Mouse (Mus musculus) liver, adult 2 months (tissue): ENCODE data around the gene Tnrc6a. TPM values are rescaled to one million over a fixed set of nuclear protein-coding genes. Genes with fewer than 3 reads are reported as not detected.

Experiments used
- DNase-seq: peaks from one replicate; pipeline ENCODE4 v3.0.0-alpha.2; 2011; ENCODE audit warnings: low read depth, low spot score; ENCODE audit errors: extremely low read depth
- H3K27ac ChIP-seq: fragments of 200-500 bp; replicated peaks from 2 replicates; pipeline ENCODE4 v1.5.1; 2012; ENCODE audit warnings: low read depth, mild to moderate bottlenecking, control low read depth, inconsistent platforms, low read length; ENCODE audit not compliant: insufficient read depth
- H3K27me3 ChIP-seq: fragments of 200-500 bp; 2 replicates; pipeline ENCODE4 v1.6.1; 2012; ENCODE audit warnings: mild to moderate bottlenecking, moderate library complexity, low read length, inconsistent platforms; ENCODE audit not compliant: control insufficient read depth, insufficient read depth
- H3K36me3 ChIP-seq: fragments of 200-500 bp; 2 replicates; pipeline ENCODE4 v1.6.1; 2012; ENCODE audit warnings: low read length, inconsistent platforms; ENCODE audit not compliant: control insufficient read depth, insufficient read depth
- H3K4me1 ChIP-seq: fragments of 200-500 bp; 2 replicates; pipeline ENCODE4 v1.6.1; 2011; ENCODE audit warnings: low read length; ENCODE audit not compliant: control insufficient read depth, insufficient read depth
- H3K4me3 ChIP-seq: fragments of 200-500 bp; 2 replicates; pipeline ENCODE4 v1.5.1; 2011; ENCODE audit warnings: low read depth, mild to moderate bottlenecking, control low read depth, low read length, moderate library complexity; ENCODE audit not compliant: insufficient read depth
- H3K79me2 ChIP-seq: fragments of 200-500 bp; 2 replicates; pipeline ENCODE4 v1.6.1; 2012; ENCODE audit warnings: inconsistent platforms, mild to moderate bottlenecking, low read length, moderate library complexity; ENCODE audit not compliant: control insufficient read depth, insufficient read depth
- H3K9ac ChIP-seq: fragments of 200-500 bp; 2 replicates; pipeline ENCODE4 v1.6.1; 2012; ENCODE audit warnings: low read depth, mild to moderate bottlenecking, control low read depth, inconsistent platforms, low read length
- CTCF ChIP-seq: fragments of 200-500 bp; IDR thresholded peaks from 2 replicates; pipeline ENCODE4 v1.5.1; 2011; ENCODE audit warnings: low read depth, low read length, control low read depth
- POLR2A ChIP-seq: fragments of 200-500 bp; IDR thresholded peaks from 2 replicates; pipeline ENCODE4 v1.6.1; 2011; ENCODE audit warnings: low read length, control low read depth; ENCODE audit not compliant: insufficient read depth; ENCODE audit errors: extremely low read depth
- WGBS: fragments of 180-500 bp; shearing (Covaris S2); methylation state at CpG from one replicate; pipeline ENCODE4 v1.1.7; 2018; 5-methylcytosine and 5-hydroxymethylcytosine counted together
- polyA plus RNA-seq: library from polyadenylated mRNA; depleted of rRNA; stranded (reverse); fragments of >200 nt; gene quantifications from 2 replicates; pipeline ENCODE4 v1.2.3, GENCODE M21; 2012
- total RNA-seq: library from RNA; depleted of rRNA; stranded (reverse); fragments of >200 nt; gene quantifications from 2 replicates; pipeline ENCODE4 v1.2.3, GENCODE M21; 2014

The Tnrc6a gene
- total and polyA plus RNA-seq, 2 experiments: 22.1 to 29.7 TPM

GRCm38 (mm10) chr7:123127301-123127700 is 3.6 kb downstream of the Tnrc6a start:
- Histone ChIP-seq H3K27me3 (no peaks in the 10 kb centered on the region), H3K9ac (no peak overlapping the region), H3K27ac (no peak overlapping the region), H3K4me3 (no peak overlapping the region), H3K36me3 (peaks cover 19% of the 10 kb centered on the region), H3K79me2 (peaks cover 37% of the 10 kb centered on the region), H3K4me1 (peaks cover 40% of the 10 kb centered on the region)
- 50% methylated on average over 1 of the region's 1 CpGs for WGBS
- no peak for DNase-seq
- no peak for TF ChIP-seq CTCF
- TF ChIP-seq POLR2A: no peak

- peak; percentile 63 for DNase-seq
- Histone ChIP-seq H3K27me3 (no peaks in the 10 kb centered on the region), H3K4me3 (no peak overlapping the region), H3K27ac (no peak overlapping the region), H3K4me1 (peaks cover 46% of the 10 kb centered on the region), H3K9ac (no peak overlapping the region), H3K79me2 (peaks cover 42% of the 10 kb centered on the region), H3K36me3 (peaks cover 19% of the 10 kb centered on the region)
- no peak for TF ChIP-seq CTCF
- TF ChIP-seq POLR2A: no peak
- WGBS: 9% methylated on average over 1 of the region's 1 CpGs
Observed at GRCm38 (mm10) chr7:123127981-123128380, 4.3 kb downstream of the Tnrc6a start.

- Histone ChIP-seq H3K4me1 (peaks cover 51% of the 10 kb centered on the region), H3K36me3 (peaks cover 19% of the 10 kb centered on the region), H3K4me3 (no peak overlapping the region), H3K27me3 (no peaks in the 10 kb centered on the region), H3K9ac (no peak overlapping the region), H3K27ac (no peak overlapping the region; the same call in 1 of the 2 replicates), H3K79me2 (peaks cover 43% of the 10 kb centered on the region)
- WGBS: 74% methylated on average over 2 of the region's 2 CpGs
- DNase-seq: no peak
- TF ChIP-seq CTCF: no peak
- no peak for TF ChIP-seq POLR2A
Observed at GRCm38 (mm10) chr7:123129061-123129460, 5.4 kb downstream of the Tnrc6a start.

DNA sequence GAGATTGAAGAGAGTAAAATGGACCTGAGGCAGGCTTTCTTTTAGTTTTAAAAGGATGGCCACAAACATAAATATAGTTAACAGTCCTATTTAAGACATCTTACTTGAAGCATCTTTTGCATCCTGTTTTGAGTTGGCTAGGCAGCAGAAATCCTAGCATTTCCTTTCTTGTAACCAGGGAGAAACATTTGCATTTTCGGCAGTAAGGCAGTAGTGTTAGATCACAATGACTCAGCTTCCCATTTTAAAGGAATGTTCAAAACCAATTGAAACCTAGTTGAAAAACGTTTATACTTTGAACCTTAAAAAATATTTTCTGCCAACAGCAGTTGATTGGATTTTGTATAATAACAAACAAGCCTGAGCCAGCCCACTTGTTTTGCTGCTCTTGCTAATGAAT is 6.5 kb downstream of the Tnrc6a start:
- 3% methylated on average over 2 of the region's 2 CpGs for WGBS
- no peak for TF ChIP-seq POLR2A
- no peak for TF ChIP-seq CTCF

DNA sequence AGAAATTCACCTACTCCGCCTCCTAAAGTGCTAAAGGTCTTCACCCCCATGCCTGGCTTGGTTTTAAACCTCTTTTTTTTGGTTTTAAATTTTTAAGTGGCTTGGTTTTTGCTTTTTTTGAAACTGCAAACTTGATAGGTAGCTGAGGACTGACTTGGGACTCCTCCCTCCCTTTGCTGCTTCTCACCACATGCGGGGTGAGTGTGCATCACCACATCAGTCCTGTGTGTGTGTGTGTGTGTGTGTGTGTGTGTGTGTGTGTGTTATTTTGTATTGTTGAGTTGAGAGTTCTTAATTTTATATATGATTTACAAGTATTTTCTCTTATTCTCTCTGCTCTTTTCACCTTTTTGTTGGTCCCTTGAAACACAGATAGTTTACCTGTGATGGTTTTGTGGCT is 8.7 kb downstream of the Tnrc6a start:
- Histone ChIP-seq H3K79me2 (peaks cover 53% of the 10 kb centered on the region), H3K9ac (no peak overlapping the region), H3K4me3 (no peak overlapping the region), H3K36me3 (peaks cover 14% of the 10 kb centered on the region), H3K27ac (0 out of 2 replicates have a peak overlapping the region, but pooled peaks have one; percentile 1), H3K4me1 (peaks cover 66% of the 10 kb centered on the region), H3K27me3 (no peaks in the 10 kb centered on the region)
- 33% methylated on average over 2 of the region's 2 CpGs for WGBS
- DNase-seq: no peak
- TF ChIP-seq CTCF (no peak), POLR2A (no peak)

More for the DNA sequence above, 6.5 kb downstream of the Tnrc6a start:
- Histone ChIP-seq H3K27me3 (no peaks in the 10 kb centered on the region), H3K9ac (no peak overlapping the region), H3K36me3 (peaks cover 19% of the 10 kb centered on the region), H3K27ac (peak overlapping the region; percentile 74; the same call in 1 of the 2 replicates), H3K4me3 (no peak overlapping the region), H3K4me1 (peaks cover 59% of the 10 kb centered on the region), H3K79me2 (peaks cover 46% of the 10 kb centered on the region)
- DNase-seq: peak; percentile 70

GRCm38 (mm10) chr7:123134876-123135275 is 11.2 kb downstream of the Tnrc6a start:
- 20% methylated on average over 2 of the region's 2 CpGs for whole genome bisulfite sequencing
- Histone ChIP-seq H3K9ac (no peak overlapping the region), H3K4me3 (no peak overlapping the region), H3K4me1 (peaks cover 50% of the 10 kb centered on the region), H3K27ac (peak overlapping the region; percentile 73), H3K79me2 (peaks cover 65% of the 10 kb centered on the region), H3K36me3 (peaks cover 22% of the 10 kb centered on the region), H3K27me3 (no peaks in the 10 kb centered on the region)
- no peak for DNase-seq
- TF ChIP-seq CTCF: no peak
- TF ChIP-seq POLR2A: no peak
